Mouse (Mus musculus) cerebellum, adult 2 months (tissue): ENCODE data around the gene Gm19345.

ENCODE experiments used
- CTCF ChIP-seq: fragments of 200-500 bp; IDR thresholded peaks from 2 replicates; pipeline ENCODE4 v1.5.1; 2011; ENCODE audit warnings: low read depth, mild to moderate bottlenecking, control low read depth, low read length, moderate library complexity, borderline replicate concordance; ENCODE audit not compliant: insufficient read depth
- POLR2A ChIP-seq: fragments of 200-500 bp; IDR thresholded peaks from 2 replicates; pipeline ENCODE4 v1.6.1; 2011; ENCODE audit warnings: low read length, control low read depth, borderline replicate concordance; ENCODE audit not compliant: insufficient read depth

- TF ChIP-seq CTCF: peak; percentile 89
- TF ChIP-seq POLR2A: no peak
Observed at GRCm38 (mm10) chr7:19802995-19803394, 48.8 kb upstream of the Gm19345 start.
